Mouse (Mus musculus) neural tube, embryonic 15.5 days (tissue): ENCODE results near the gene Rbfox1. TPM values are rescaled to one million over a fixed set of nuclear protein-coding genes. Genes with fewer than 3 reads are reported as not detected.

Experiments
- ATAC-seq: fragments of 200-750 bp; cut with Nextera tagmentation; 2 replicates; pipeline ENCODE4 v1.8.0; 2017; ENCODE audit warnings: mild to moderate bottlenecking, moderate TSS enrichment, moderate library complexity; ENCODE audit not compliant: low FRiP score
- H3K27ac ChIP-seq: fragments of 300-500 bp; sonication (generic); replicated peaks from 2 replicates; pipeline ENCODE4 v1.5.1; 2015; ENCODE audit warnings: mild to moderate bottlenecking, inconsistent platforms
- H3K27me3 ChIP-seq: fragments of 300-500 bp; sonication (generic); replicated peaks from 2 replicates; pipeline ENCODE4 v1.6.1; 2015; ENCODE audit warnings: inconsistent platforms
- H3K36me3 ChIP-seq: fragments of 300-500 bp; sonication (generic); 2 replicates; pipeline ENCODE4 v1.6.1; 2015; ENCODE audit warnings: inconsistent platforms
- H3K4me1 ChIP-seq: fragments of 300-500 bp; sonication (generic); 2 replicates; pipeline ENCODE4 v1.6.1; 2015; ENCODE audit warnings: inconsistent platforms
- H3K4me2 ChIP-seq: fragments of 300-500 bp; sonication (generic); 2 replicates; pipeline ENCODE4 v1.6.1; 2015; ENCODE audit warnings: inconsistent platforms, mild to moderate bottlenecking, moderate library complexity
- H3K4me3 ChIP-seq: fragments of 300-500 bp; sonication (generic); replicated peaks from 2 replicates; pipeline ENCODE4 v1.5.1; 2015; ENCODE audit warnings: mild to moderate bottlenecking, inconsistent platforms
- H3K9ac ChIP-seq: fragments of 300-500 bp; sonication (generic); replicated peaks from 2 replicates; pipeline ENCODE4 v1.6.1; 2015; ENCODE audit warnings: mild to moderate bottlenecking, inconsistent platforms
- H3K9me3 ChIP-seq: fragments of 300-500 bp; sonication (generic); replicated peaks from 2 replicates; pipeline ENCODE4 v1.6.1; 2016; ENCODE audit warnings: inconsistent platforms
- WGBS: fragments of 180-500 bp; shearing (Covaris S2); methylation state at CpG from one replicate; pipeline ENCODE4 v1.1.7; 2015; ENCODE audit warnings: mixed read lengths; 5-methylcytosine and 5-hydroxymethylcytosine counted together
- polyA plus RNA-seq: library from polyadenylated mRNA; unstranded; fragments of >200 nt; fragmentation: Nextera tagmentation; extraction: Ambion mirVana; gene quantifications from 2 replicates; pipeline ENCODE4 v1.2.1, GENCODE M21; 2015

Gene Rbfox1
- polyA plus RNA-seq, 1 experiment from 2014 or later: 351 TPM

DNA sequence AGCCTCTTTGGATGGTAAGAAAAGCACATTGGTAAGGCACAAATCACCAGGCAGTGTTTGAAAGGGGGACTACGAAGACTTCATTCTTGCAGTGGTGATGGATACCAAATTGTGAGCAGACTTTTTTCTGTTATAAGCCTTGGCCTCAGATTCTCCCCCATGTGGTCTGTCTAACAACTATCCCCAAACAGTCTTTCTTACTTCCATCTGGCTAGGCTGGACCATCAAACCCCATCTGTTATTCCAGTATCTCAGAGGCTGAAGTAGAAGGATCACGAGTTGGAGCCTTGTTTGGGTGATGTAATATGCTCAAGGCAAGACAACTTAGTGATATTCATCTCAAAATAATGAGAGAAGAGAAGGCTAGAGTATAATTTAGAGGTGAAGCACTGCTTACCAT, 922.7 kb downstream of the Rbfox1 start:
- Histone ChIP-seq H3K9ac (no peak overlapping the region), H3K27me3 (no peaks in the 10 kb centered on the region), H3K9me3 (no peaks in the 10 kb centered on the region), H3K36me3 (no peaks in the 10 kb centered on the region), H3K4me2 (no peak overlapping the region), H3K4me1 (peaks cover 2% of the 10 kb centered on the region; the same call in 1 of the 2 replicates), H3K27ac (no peak overlapping the region), H3K4me3 (no peak overlapping the region)
- 44% methylated on average over 2 of the region's 2 CpGs for WGBS
- no peak for ATAC-seq

GRCm38 (mm10) chr16:6813871-6814270, 928.7 kb downstream of the Rbfox1 start:
- H3K4me3 ChIP-seq: no peak overlapping the region
- H3K27ac ChIP-seq: peak overlapping the region; percentile 33; the same call in 1 of the 2 replicates
- H3K4me1 ChIP-seq: peaks cover 16% of the 10 kb centered on the region
- no peaks in the 10 kb centered on the region for H3K27me3 ChIP-seq
- WGBS: 51% methylated on average over 3 of the region's 3 CpGs
- no peak for ATAC-seq
- no peaks in the 10 kb centered on the region for H3K9me3 ChIP-seq
- no peaks in the 10 kb centered on the region for H3K36me3 ChIP-seq
- no peak overlapping the region for H3K4me2 ChIP-seq
- no peak overlapping the region for H3K9ac ChIP-seq

DNA sequence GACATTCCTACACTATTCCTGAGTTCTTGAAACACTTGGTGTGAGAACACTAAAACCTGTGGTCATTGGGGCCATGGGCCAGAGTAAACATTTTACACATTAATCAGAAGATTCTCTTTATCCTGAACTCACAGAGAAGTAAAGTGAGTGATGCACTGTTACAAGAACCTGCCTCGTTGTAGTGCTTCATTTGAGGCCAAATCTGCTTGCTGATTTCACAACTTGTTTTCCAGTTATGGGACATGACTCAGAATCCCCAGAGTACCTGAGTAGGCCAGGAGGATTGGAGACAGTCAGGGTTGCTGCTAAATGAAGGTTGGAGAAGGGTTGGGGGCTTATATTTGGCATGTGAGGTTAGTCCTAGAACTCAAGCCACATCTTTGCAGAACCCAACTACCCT, 936.6 kb downstream of the Rbfox1 start:
- no peaks in the 10 kb centered on the region for H3K27me3 ChIP-seq
- ATAC-seq: no peak
- WGBS: 78% methylated on average over 1 of the region's 1 CpGs
- H3K9me3 ChIP-seq: no peaks in the 10 kb centered on the region
- H3K4me1 ChIP-seq: no peaks in the 10 kb centered on the region
- no peaks in the 10 kb centered on the region for H3K36me3 ChIP-seq
- no peak overlapping the region for H3K4me2 ChIP-seq
- H3K27ac ChIP-seq: no peak overlapping the region
- no peak overlapping the region for H3K4me3 ChIP-seq
- no peak overlapping the region for H3K9ac ChIP-seq

GRCm38 (mm10) chr16:6829892-6830524, 944.9 kb downstream of the Rbfox1 start:
- no peaks in the 10 kb centered on the region for H3K9me3 ChIP-seq
- 90% methylated on average over 6 of the region's 6 CpGs for WGBS
- H3K4me2 ChIP-seq: no peak overlapping the region
- H3K27ac ChIP-seq: no peak overlapping the region
- H3K27me3 ChIP-seq: no peaks in the 10 kb centered on the region
- no peak overlapping the region for H3K4me3 ChIP-seq
- H3K4me1 ChIP-seq: 0 out of 2 replicates have a peak, but pooled peaks cover under 1% of the 10 kb centered on the region
- H3K36me3 ChIP-seq: no peaks in the 10 kb centered on the region
- ATAC-seq: no peak
- no peak overlapping the region for H3K9ac ChIP-seq

DNA sequence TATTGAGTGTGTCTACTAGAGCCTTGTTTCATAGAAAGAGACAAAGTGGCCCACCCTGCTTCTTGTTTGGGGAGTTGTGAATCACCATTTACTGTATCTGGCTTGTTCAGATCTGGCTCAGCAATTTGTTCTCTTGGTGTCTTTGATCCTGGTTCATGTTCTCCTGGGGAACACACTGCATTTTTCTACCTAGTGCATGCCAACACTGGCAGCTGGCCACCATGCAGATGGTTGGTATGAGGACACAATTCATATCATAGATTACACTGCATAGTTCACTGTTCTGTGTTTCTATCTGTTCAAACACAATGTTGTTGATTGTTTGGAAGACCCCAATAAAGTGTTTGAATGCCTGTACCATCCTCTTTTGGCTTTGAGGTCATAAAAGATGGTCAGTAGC, 948.3 kb downstream of the Rbfox1 start:
- Histone ChIP-seq H3K27me3 (no peaks in the 10 kb centered on the region), H3K36me3 (no peaks in the 10 kb centered on the region), H3K4me2 (no peak overlapping the region), H3K4me3 (no peak overlapping the region), H3K9me3 (no peaks in the 10 kb centered on the region), H3K9ac (no peak overlapping the region), H3K4me1 (0 out of 2 replicates have a peak, but pooled peaks cover 3% of the 10 kb centered on the region), H3K27ac (no peak overlapping the region)
- no peak for ATAC-seq

- H3K27ac ChIP-seq: no peak overlapping the region
- H3K4me2 ChIP-seq: no peak overlapping the region
- H3K36me3 ChIP-seq: no peaks in the 10 kb centered on the region
- no peaks in the 10 kb centered on the region for H3K27me3 ChIP-seq
- no peaks in the 10 kb centered on the region for H3K9me3 ChIP-seq
- no peak overlapping the region for H3K4me3 ChIP-seq
- H3K9ac ChIP-seq: no peak overlapping the region
- H3K4me1 ChIP-seq: peaks cover 13% of the 10 kb centered on the region; the same call in 1 of the 2 replicates
- ATAC-seq: no peak
- 17% methylated on average over 5 of the region's 5 CpGs for WGBS
Measured at GRCm38 (mm10) chr16:6835051-6835450, 949.9 kb downstream of the Rbfox1 start.

DNA sequence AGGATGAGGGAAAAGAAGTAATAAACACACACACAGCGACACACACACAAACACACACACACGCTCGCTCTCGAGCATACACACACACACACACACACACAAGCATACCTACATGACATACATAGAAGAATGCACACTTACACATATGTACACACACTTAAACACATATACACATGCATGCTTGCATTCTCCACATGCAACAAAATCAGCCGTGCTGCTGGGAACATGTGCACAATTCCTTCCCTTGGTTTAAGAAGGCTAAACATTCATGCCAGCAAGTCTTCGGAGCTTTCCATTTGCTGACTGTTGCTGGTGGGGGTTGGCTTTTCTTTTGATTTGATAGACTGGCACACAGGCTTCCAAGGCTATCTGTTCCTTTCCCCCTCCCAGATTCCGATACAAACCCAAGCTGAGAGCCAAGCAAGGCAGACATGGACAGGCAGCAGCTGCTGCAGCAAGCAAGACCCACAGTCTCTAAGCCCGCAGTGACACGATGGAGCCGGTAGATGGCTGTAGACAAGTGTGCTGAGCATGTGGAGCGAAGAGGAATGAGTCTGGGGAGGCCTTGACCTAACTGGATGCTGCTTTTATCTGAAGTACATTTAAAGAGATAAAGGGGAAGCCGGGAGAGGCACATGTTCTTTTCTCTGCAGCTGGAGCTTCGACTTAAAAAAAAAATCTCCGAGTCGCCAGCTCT, 954.3 kb downstream of the Rbfox1 start:
- Histone ChIP-seq H3K27ac (peak overlapping the region; percentile 81), H3K36me3 (no peaks in the 10 kb centered on the region), H3K27me3 (no peaks in the 10 kb centered on the region), H3K4me3 (peak overlapping the region; percentile 32), H3K4me1 (peaks cover 39% of the 10 kb centered on the region), H3K9ac (peak overlapping the region; percentile 28; the same call in 1 of the 2 replicates), H3K9me3 (no peaks in the 10 kb centered on the region), H3K4me2 (peak overlapping the region; percentile 47)
- WGBS: 31% methylated on average over 15 of the region's 15 CpGs
- ATAC-seq: peak; percentile 92

DNA sequence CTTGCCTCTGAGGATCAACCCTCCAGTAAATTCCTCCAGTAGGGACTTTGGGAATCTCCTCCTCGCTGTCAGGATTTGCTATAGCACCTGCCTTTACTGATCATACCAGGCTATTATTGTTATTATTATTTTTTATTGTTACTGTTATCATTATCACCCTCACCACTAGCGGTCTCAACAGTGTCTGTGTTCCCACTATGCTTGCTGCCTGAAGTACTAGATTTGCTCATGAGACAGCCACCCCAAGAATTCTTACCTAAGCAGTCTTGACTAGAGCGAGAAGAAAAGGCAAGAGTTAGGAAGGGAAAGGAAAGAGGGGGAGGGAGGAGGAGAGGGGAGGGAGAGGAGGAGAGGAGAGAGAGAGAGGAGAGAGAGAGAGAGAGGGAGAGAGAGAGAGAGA, 954.9 kb downstream of the Rbfox1 start:
- WGBS: 41% methylated on average over 3 of the region's 3 CpGs
- no peaks in the 10 kb centered on the region for H3K27me3 ChIP-seq
- H3K9ac ChIP-seq: peak overlapping the region; percentile 28; the same call in 1 of the 2 replicates
- H3K36me3 ChIP-seq: no peaks in the 10 kb centered on the region
- no peaks in the 10 kb centered on the region for H3K9me3 ChIP-seq
- 0 out of 2 replicates have a peak, but pooled peaks have one; percentile 34 for ATAC-seq
- H3K4me3 ChIP-seq: peak overlapping the region; percentile 32
- H3K4me1 ChIP-seq: peaks cover 39% of the 10 kb centered on the region
- H3K27ac ChIP-seq: peak overlapping the region; percentile 81
- peak overlapping the region; percentile 47 for H3K4me2 ChIP-seq

DNA sequence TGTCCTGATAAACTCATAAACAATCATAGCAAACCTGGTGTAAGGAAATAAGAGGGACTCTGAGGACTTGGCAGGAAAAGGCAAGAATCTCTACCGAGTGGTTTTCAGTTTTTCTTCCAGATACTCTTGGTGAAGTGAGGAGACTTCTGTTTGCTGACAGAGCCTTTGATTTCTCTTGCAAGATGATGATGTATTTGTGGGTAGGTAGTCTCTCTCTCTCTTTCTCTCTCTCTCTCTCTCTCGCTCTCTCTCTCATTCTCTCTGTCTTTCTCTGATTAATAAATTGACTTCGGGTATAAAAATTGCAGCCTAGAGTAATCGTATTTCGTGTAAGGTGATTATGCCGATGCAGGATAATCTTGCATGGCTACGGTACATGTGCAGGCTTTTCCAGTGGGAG, 955.3 kb downstream of the Rbfox1 start:
- Histone ChIP-seq H3K4me1 (peaks cover 36% of the 10 kb centered on the region), H3K27me3 (no peaks in the 10 kb centered on the region), H3K9ac (peak overlapping the region; percentile 30; the same call in 1 of the 2 replicates), H3K4me3 (peak overlapping the region; percentile 32), H3K4me2 (peak overlapping the region; percentile 47), H3K36me3 (no peaks in the 10 kb centered on the region), H3K9me3 (no peaks in the 10 kb centered on the region), H3K27ac (peak overlapping the region; percentile 81)
- 33% methylated on average over 7 of the region's 7 CpGs for WGBS
- no peak for ATAC-seq

DNA sequence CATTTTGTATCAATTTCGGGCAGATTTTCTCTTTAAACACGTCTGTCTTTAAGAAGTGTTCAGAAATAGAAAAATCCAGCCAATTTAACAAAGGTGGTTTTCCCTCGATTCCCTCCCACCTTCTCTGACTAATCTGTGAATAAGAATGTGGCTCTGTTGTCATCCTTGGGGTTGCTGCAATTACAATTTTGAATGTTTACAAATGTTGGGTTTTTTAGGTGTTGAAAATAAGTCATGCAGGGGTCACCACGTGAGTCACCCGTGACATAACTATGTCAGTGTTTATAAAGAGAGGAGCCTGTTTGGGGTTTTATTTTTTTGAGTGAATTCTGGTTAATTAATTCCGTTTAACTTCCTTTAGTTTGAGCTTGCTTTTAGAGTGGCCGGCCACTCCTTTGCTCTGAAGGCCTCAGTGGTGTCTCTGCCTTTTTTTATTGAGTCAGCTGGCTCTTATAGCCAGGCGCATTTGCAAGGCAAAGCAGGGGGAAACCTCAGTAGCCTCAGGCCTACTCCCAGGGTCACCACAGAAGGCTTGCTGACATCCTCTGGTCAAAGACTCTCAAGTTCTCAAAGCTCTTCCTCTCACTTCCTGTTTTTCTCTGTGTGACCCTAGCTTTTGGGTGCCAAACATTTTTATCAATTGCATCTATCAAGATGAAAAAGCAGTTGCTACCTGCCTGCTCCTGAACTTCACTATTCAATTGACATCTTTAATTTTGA, 957.1 kb downstream of the Rbfox1 start:
- Histone ChIP-seq H3K27ac (no peak overlapping the region; the same call in 1 of the 2 replicates), H3K4me2 (peak overlapping the region; percentile 47), H3K27me3 (no peaks in the 10 kb centered on the region), H3K4me1 (peaks cover 36% of the 10 kb centered on the region), H3K36me3 (no peaks in the 10 kb centered on the region), H3K9me3 (no peaks in the 10 kb centered on the region), H3K4me3 (peak overlapping the region; percentile 12; the same call in 1 of the 2 replicates), H3K9ac (0 out of 2 replicates have a peak overlapping the region, but pooled peaks have one; percentile 20)
- ATAC-seq: no peak
- 42% methylated on average over 8 of the region's 8 CpGs for WGBS

GRCm38 (mm10) chr16:6844659-6845058, 959.5 kb downstream of the Rbfox1 start:
- Histone ChIP-seq H3K9ac (no peak overlapping the region), H3K27me3 (no peaks in the 10 kb centered on the region), H3K4me1 (peaks cover 31% of the 10 kb centered on the region), H3K27ac (no peak overlapping the region), H3K4me3 (no peak overlapping the region), H3K9me3 (no peaks in the 10 kb centered on the region), H3K36me3 (no peaks in the 10 kb centered on the region), H3K4me2 (no peak overlapping the region)
- 64% methylated on average over 4 of the region's 4 CpGs for WGBS
- ATAC-seq: no peak
